Mouse (Mus musculus): Measurements from ENCODE around the gene Cstad.

GRCm38 (mm10) chr2:30559552-30559951, 35.3 kb upstream of the Cstad start:
- no peak for TF ChIP-seq CTCF (IDR thresholded peaks at IDR 0.05; ENCODE audit: low read depth)
- no peak for TF ChIP-seq EP300 (optimal IDR thresholded peaks at IDR 0.05)
